Mouse (Mus musculus): ENCODE data around the gene Draxin. TPM values are rescaled to one million over a fixed set of nuclear protein-coding genes. Genes with fewer than 3 reads are reported as not detected.

The Draxin gene
- total and polyA plus RNA-seq, 2 experiments: not detected

- Histone ChIP-seq H3K4me3 (ENCODE audit: insufficient read depth, low read depth, low read length) (peak overlapping the region; percentile 48), H3K36me3 (ENCODE audit: control insufficient read depth, insufficient read depth, low read length) (no peaks in the 10 kb centered on the region), H3K27me3 (ENCODE audit: control insufficient read depth, insufficient read depth, low read length) (no peaks in the 10 kb centered on the region), H3K4me1 (ENCODE audit: control insufficient read depth, insufficient read depth, low read length) (peaks cover 4% of the 10 kb centered on the region), H3K79me2 (ENCODE audit: control insufficient read depth, insufficient read depth, low read length) (no peaks in the 10 kb centered on the region), H3K27ac (replicated peaks; ENCODE audit: insufficient read depth, low read depth, low read length) (no peak overlapping the region), H3K9ac (ENCODE audit: low read depth, low read length) (peak overlapping the region; percentile 25; the same call in 1 of the 2 replicates)
- DNase-seq (ENCODE audit: extremely low read depth, low read depth, low spot score): peak; percentile 40
- TF ChIP-seq CTCF (IDR thresholded peaks at IDR 0.05; ENCODE audit: low read depth, low read length) (no peak), POLR2A (IDR thresholded peaks at IDR 0.05; ENCODE audit: extremely low read depth, insufficient read depth, low read length) (no peak)
- WGBS: 35% methylated on average over 17 of the region's 17 CpGs
These were observed 55.8 kb downstream of the Draxin start for GRCm38 (mm10) chr4:148074521-148075189.

DNA sequence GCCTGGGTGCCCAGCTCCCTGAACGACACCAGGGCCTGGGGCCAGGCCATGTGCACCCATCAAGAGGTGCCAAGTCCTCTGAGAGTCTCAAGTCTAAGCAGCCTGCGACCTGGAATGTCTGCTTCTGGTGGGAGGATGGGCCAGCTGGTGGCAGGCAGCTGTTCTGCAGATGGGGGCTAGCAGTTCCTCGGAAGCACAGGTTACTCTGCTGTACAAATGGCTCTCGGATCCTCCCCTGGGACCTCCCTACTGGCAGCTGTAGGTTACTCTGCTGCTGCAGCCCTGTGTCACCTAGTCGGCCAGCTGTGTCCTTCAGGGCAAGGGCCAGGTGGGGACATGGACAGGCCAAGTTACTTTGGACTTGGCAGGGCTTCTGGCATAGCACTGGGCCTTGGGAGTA is 59.0 kb downstream of the Draxin start:
- Histone ChIP-seq H3K9ac (ENCODE audit: low read depth, low read length) (no peak overlapping the region), H3K4me1 (ENCODE audit: control insufficient read depth, insufficient read depth, low read length) (peaks cover 4% of the 10 kb centered on the region), H3K27me3 (ENCODE audit: control insufficient read depth, insufficient read depth, low read length) (no peaks in the 10 kb centered on the region), H3K36me3 (ENCODE audit: control insufficient read depth, insufficient read depth, low read length) (no peaks in the 10 kb centered on the region), H3K4me3 (ENCODE audit: insufficient read depth, low read depth, low read length) (no peak overlapping the region), H3K27ac (replicated peaks; ENCODE audit: insufficient read depth, low read depth, low read length) (no peak overlapping the region), H3K79me2 (ENCODE audit: control insufficient read depth, insufficient read depth, low read length) (no peaks in the 10 kb centered on the region)
- TF ChIP-seq POLR2A (IDR thresholded peaks at IDR 0.05; ENCODE audit: extremely low read depth, insufficient read depth, low read length) (no peak), CTCF (IDR thresholded peaks at IDR 0.05; ENCODE audit: low read depth, low read length) (no peak)
- peak; percentile 48 for DNase-seq (ENCODE audit: extremely low read depth, low read depth, low spot score)
- WGBS: 64% methylated on average over 5 of the region's 5 CpGs

GRCm38 (mm10) chr4:148069602-148070218 is 60.8 kb downstream of the Draxin start:
- Histone ChIP-seq H3K36me3 (ENCODE audit: control insufficient read depth, insufficient read depth, low read length) (no peaks in the 10 kb centered on the region), H3K9ac (ENCODE audit: low read depth, low read length) (no peak overlapping the region), H3K4me1 (ENCODE audit: control insufficient read depth, insufficient read depth, low read length) (peaks cover under 1% of the 10 kb centered on the region), H3K27me3 (ENCODE audit: control insufficient read depth, insufficient read depth, low read length) (no peaks in the 10 kb centered on the region), H3K4me3 (ENCODE audit: insufficient read depth, low read depth, low read length) (no peak overlapping the region), H3K79me2 (ENCODE audit: control insufficient read depth, insufficient read depth, low read length) (no peaks in the 10 kb centered on the region), H3K27ac (replicated peaks; ENCODE audit: insufficient read depth, low read depth, low read length) (no peak overlapping the region)
- DNase-seq (ENCODE audit: extremely low read depth, low read depth, low spot score): no peak
- TF ChIP-seq POLR2A (IDR thresholded peaks at IDR 0.05; ENCODE audit: extremely low read depth, insufficient read depth, low read length) (no peak), CTCF (IDR thresholded peaks at IDR 0.05; ENCODE audit: low read depth, low read length) (no peak)
- WGBS: 83% methylated on average over 9 of the region's 9 CpGs

- no peak overlapping the region for H3K27ac ChIP-seq (replicated peaks; ENCODE audit: insufficient read depth, low read depth, low read length)
- no peaks in the 10 kb centered on the region for H3K36me3 ChIP-seq (ENCODE audit: control insufficient read depth, insufficient read depth, low read length)
- H3K79me2 ChIP-seq (ENCODE audit: control insufficient read depth, insufficient read depth, low read length): no peaks in the 10 kb centered on the region
- no peaks in the 10 kb centered on the region; the same call in none of the 2 replicates for H3K4me1 ChIP-seq (ENCODE audit: control insufficient read depth, insufficient read depth, low read length)
- H3K9ac ChIP-seq (ENCODE audit: low read depth, low read length): no peak overlapping the region
- no peak overlapping the region for H3K4me3 ChIP-seq (ENCODE audit: insufficient read depth, low read depth, low read length)
- 94% methylated on average over 8 of the region's 8 CpGs for WGBS
- TF ChIP-seq CTCF (IDR thresholded peaks at IDR 0.05; ENCODE audit: low read depth, low read length) (no peak), POLR2A (IDR thresholded peaks at IDR 0.05; ENCODE audit: extremely low read depth, insufficient read depth, low read length) (no peak)
- no peaks in the 10 kb centered on the region for H3K27me3 ChIP-seq (ENCODE audit: control insufficient read depth, insufficient read depth, low read length)
- DNase-seq (ENCODE audit: extremely low read depth, low read depth, low spot score): no peak
These were observed 63.2 kb downstream of the Draxin start for GRCm38 (mm10) chr4:148067346-148067745.

DNA sequence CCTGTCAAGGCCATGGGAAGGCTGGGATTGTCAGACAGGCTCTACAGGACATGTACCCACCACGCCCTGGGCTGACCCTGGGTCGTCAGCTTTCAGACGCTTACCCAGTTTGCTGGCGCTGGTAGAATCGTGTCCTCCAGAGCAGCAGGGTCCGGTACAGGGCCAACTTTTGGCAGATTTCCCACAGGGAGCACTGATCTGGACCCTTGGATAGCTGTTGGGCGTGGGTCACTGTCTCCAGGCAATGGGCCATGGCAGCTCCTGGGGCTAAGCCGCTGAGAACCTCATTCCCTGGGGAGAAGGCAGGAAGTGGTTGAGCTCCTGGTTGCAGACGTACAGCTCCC is 64.1 kb downstream of the Draxin start:
- Histone ChIP-seq H3K36me3 (ENCODE audit: control insufficient read depth, insufficient read depth, low read length) (no peaks in the 10 kb centered on the region), H3K79me2 (ENCODE audit: control insufficient read depth, insufficient read depth, low read length) (no peaks in the 10 kb centered on the region), H3K27ac (replicated peaks; ENCODE audit: insufficient read depth, low read depth, low read length) (no peak overlapping the region), H3K4me3 (ENCODE audit: insufficient read depth, low read depth, low read length) (no peak overlapping the region), H3K4me1 (ENCODE audit: control insufficient read depth, insufficient read depth, low read length) (no peaks in the 10 kb centered on the region; the same call in none of the 2 replicates), H3K27me3 (ENCODE audit: control insufficient read depth, insufficient read depth, low read length) (no peaks in the 10 kb centered on the region), H3K9ac (ENCODE audit: low read depth, low read length) (no peak overlapping the region)
- TF ChIP-seq POLR2A (IDR thresholded peaks at IDR 0.05; ENCODE audit: extremely low read depth, insufficient read depth, low read length): no peak
- 58% methylated on average over 9 of the region's 9 CpGs for WGBS
- no peak for DNase-seq (ENCODE audit: extremely low read depth, low read depth, low spot score)
